Mouse (Mus musculus) left cerebral cortex, postnatal 25 days (tissue): ENCODE measurements around the gene Serpinb9c. TPM values are rescaled to one million over a fixed set of nuclear protein-coding genes. Genes with fewer than 3 reads are reported as not detected.
"Not testable (repeated sequence)": the region's sequence is repeated elsewhere in the genome, so short reads cannot be mapped to it uniquely, and the experiment has no call there.

Experiments
- DNase-seq, 2 experiments: peaks; one replicate each; pipeline ENCODE4 v3.0.0; 2022; ENCODE audit warnings: low spot score in 2 of 2, mixed read lengths in 1 of 2
- intact Hi-C: fragments of 180-260 bp; cut with DNase I; formaldehyde crosslinking; loops from one replicate; pipeline ENCODE4 v1.15.1; 2025
- total RNA-seq, 2 experiments: library from RNA; stranded (reverse); gene quantifications; 2 replicates each; pipeline ENCODE4 v1.2.3; 2021

The Serpinb9c gene
- total RNA-seq: not detected

GRCm38 (mm10) chr13:33159642-33160041 lies at the start of gene Serpinb9c:
TSS of gene Serpinb9c (minus strand) at chr13:33159742.
- DNase-seq: no peak
- intact Hi-C loops: loop anchor here (1.0 kb wide), 1 partner anchor 14 kb away; no protein-coding TSS in a partner anchor

GRCm38 (mm10) chr13:33199740-33200139 lies 40.2 kb upstream of the Serpinb9c start:
- no peak for DNase-seq
- intact Hi-C loops: no loop called here

- no peak for DNase-seq
- intact Hi-C loops: no loop called here
Measured at GRCm38 (mm10) chr13:33192659-33193058, 33.1 kb upstream of the Serpinb9c start, which contains the start of gene Serpinb9d. TSS of gene Serpinb9d (plus strand) at chr13:33192959.

- DNase-seq, intact Hi-C loops: not testable (repeated sequence)
Measured at GRCm38 (mm10) chr13:33190486-33190885, 30.9 kb upstream of the Serpinb9c start.

GRCm38 (mm10) chr13:33141435-33141834 lies 18.1 kb downstream of the Serpinb9c start:
- intact Hi-C loops: no loop called here
- no peak for DNase-seq

GRCm38 (mm10) chr13:33137717-33138116 lies 21.8 kb downstream of the Serpinb9c start:
- intact Hi-C loops: no loop called here
- peak; percentile 15 to 47 for DNase-seq

- intact Hi-C loops: no loop called here
- no peak for DNase-seq
Measured at GRCm38 (mm10) chr13:33113054-33113453, 46.5 kb downstream of the Serpinb9c start.

GRCm38 (mm10) chr13:33105626-33106025 lies 53.9 kb downstream of the Serpinb9c start:
- intact Hi-C loops: no loop called here
- DNase-seq: no peak

Other genes with a start within 250 kb of the Serpinb9c start
- 1 to 10 TPM; 1.3 to 1.6 TPM for gene Serpinb6b, start 194.5 kb downstream of the Serpinb9c start, total RNA-seq
- 1 to 10 TPM; 4.0 to 4.7 TPM for gene Serpinb9, start 156.5 kb downstream of the Serpinb9c start, total RNA-seq
- not detected for gene Serpinb9b, start 132.3 kb downstream of the Serpinb9c start, total RNA-seq
- 1 to 10 TPM; 1.5 to 2.3 TPM for gene Serpinb1b, start 81.2 kb downstream of the Serpinb9c start, total RNA-seq
- not detected for gene Serpinb9d, start 33.2 kb upstream of the Serpinb9c start, total RNA-seq
- gene Serpinb9e, start 89.9 kb upstream of the Serpinb9c start, total RNA-seq: not detected
- gene Serpinb9f, start 164.3 kb upstream of the Serpinb9c start, total RNA-seq: not detected
- not detected for gene Gm11397, start 236.0 kb upstream of the Serpinb9c start, total RNA-seq